Mouse (Mus musculus): ENCODE data around the gene Gm44596. TPM values are rescaled to one million over a fixed set of nuclear protein-coding genes. Genes with fewer than 3 reads are reported as not detected.

Gm44596 gene
- polyA plus RNA-seq, 1 experiment from 2014 or later: not detected

DNA sequence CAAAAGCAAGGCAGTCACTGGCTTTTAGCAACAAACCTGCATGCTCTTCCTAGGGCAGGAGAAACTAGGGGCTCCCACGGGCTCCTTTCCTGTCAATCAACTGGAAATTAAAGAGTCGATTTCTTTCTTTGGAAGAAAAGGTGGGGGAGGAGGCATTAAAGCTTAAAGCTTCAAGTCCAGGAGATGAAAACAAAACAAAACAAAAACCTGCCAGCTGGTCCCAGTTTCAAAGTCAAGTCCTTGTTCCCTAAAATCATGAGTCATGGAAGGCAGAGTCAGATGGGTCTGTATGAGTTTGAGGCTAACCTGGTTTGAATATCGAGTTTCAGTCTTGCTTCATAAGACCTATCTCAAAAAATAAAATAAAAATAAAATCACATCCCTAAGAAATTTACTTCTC lies 21.2 kb upstream of the Gm44596 start:
- Histone ChIP-seq H3K27me3 (ENCODE audit: control insufficient read depth, insufficient read depth, low read length) (no peaks in the 10 kb centered on the region), H3K27ac (ENCODE audit: low read length) (no peak overlapping the region), H3K36me3 (ENCODE audit: control insufficient read depth, insufficient read depth, low read length) (peaks cover 15% of the 10 kb centered on the region), H3K4me2 (replicated peaks; ENCODE audit: low read depth, low read length) (0 out of 2 replicates have a peak overlapping the region, but pooled peaks have one; percentile 80), H3K9me3 (ENCODE audit: control insufficient read depth, low read depth, low read length) (no peaks in the 10 kb centered on the region), H3K9ac (replicated peaks; ENCODE audit: low read depth, low read length) (no peak overlapping the region), H3K4me3 (ENCODE audit: low read depth, low read length) (no peak overlapping the region), H3K4me1 (ENCODE audit: control insufficient read depth, insufficient read depth, low read length) (peaks cover 9% of the 10 kb centered on the region; the same call in 1 of the 2 replicates)
- no peak for ATAC-seq (ENCODE audit: insufficient number of reproducible peaks, insufficient read depth, low FRiP score, low read depth)
- 61% methylated on average over 3 of the region's 3 CpGs for WGBS

DNA sequence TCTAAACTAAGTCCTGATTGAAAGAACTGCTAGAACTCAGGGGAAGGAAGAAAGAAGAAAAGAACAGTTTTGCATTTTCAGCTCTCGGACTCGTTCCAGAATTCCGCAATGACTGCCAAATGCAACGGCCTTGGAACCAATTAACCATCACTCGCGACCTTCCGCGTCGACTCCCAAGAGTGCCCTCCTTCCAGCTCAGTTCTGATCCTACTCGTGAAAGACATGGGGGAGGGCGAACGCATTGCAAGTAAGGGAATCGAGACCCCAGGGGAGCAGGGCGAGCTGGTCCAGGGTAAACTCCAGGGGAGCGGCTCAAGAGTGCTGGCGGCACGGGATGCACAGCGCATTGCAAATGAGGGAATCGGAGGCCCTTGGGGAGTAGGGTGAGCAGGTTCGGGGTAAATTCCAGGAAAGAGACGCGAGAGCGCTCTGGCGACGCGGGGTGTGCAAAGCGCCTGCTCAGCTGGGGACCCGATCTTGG lies 20.1 kb upstream of the Gm44596 start:
- H3K4me3 ChIP-seq (ENCODE audit: low read depth, low read length): peak overlapping the region; percentile 80

DNA sequence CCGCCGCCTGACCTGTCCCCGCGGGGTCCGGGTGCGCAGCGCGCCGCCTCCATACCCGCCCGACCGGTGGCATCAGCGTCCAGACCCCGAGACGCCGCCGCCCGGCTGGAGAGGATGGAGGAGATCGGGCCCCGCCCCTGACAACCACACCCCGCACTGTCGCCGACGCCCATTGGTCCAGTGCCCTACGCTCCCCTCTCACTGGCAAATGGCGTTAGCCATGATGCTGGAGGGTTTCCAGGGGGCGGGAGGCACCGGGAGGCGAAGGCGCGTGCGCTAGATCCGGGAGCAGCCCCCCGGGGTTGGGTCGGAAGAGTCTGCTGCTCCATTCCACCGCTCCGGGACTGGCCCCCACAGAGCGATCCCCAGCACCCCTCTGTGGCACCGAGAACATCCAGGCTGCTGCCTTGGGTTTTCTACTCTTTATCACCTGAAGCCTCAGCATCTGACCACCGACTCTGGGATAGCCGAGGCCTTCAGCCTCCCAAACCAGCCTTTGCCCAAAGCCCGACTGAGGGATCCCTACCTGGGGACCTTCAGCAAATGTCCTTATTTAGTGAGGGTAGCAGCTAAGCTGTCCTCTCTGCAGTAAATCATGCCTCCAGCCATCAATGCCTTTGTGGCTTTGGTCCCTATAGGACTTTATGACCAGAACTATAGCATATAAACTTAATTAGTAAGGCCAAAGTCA lies 19.4 kb upstream of the Gm44596 start, which contains the start of gene Tulp3:
TSS of gene Tulp3 (minus strand) at position 126 of the 691 bp plus-strand sequence.
- H3K4me2 ChIP-seq (replicated peaks; ENCODE audit: low read depth, low read length): peak within 1 kb of the TSS; percentile 80
- H3K27me3 ChIP-seq (ENCODE audit: control insufficient read depth, insufficient read depth, low read length): no peaks in the 10 kb centered on the region
- peaks cover 15% of the 10 kb centered on the region for H3K36me3 ChIP-seq (ENCODE audit: control insufficient read depth, insufficient read depth, low read length)
- H3K27ac ChIP-seq (ENCODE audit: low read length): peak within 1 kb of the TSS; percentile 72
- H3K9ac ChIP-seq (replicated peaks; ENCODE audit: low read depth, low read length): peak within 1 kb of the TSS; percentile 61
- peak; percentile 99 for ATAC-seq (ENCODE audit: insufficient number of reproducible peaks, insufficient read depth, low FRiP score, low read depth)
- H3K4me3 ChIP-seq (ENCODE audit: low read depth, low read length): peak within 1 kb of the TSS; percentile 80
- peaks cover 12% of the 10 kb centered on the region; the same call in 1 of the 2 replicates for H3K4me1 ChIP-seq (ENCODE audit: control insufficient read depth, insufficient read depth, low read length)
- H3K9me3 ChIP-seq (ENCODE audit: control insufficient read depth, low read depth, low read length): no peaks in the 10 kb centered on the region
- 0% methylated on average over 34 of the region's 42 CpGs for WGBS

More for the DNA sequence above, 20.1 kb upstream of the Gm44596 start:
- peaks cover 15% of the 10 kb centered on the region for H3K36me3 ChIP-seq (ENCODE audit: control insufficient read depth, insufficient read depth, low read length)
- WGBS: under 1% methylated on average over 28 of the region's 28 CpGs
- peak overlapping the region; percentile 80 for H3K4me2 ChIP-seq (replicated peaks; ENCODE audit: low read depth, low read length)
- peak overlapping the region; percentile 72 for H3K27ac ChIP-seq (ENCODE audit: low read length)
- H3K27me3 ChIP-seq (ENCODE audit: control insufficient read depth, insufficient read depth, low read length): no peaks in the 10 kb centered on the region
- H3K4me1 ChIP-seq (ENCODE audit: control insufficient read depth, insufficient read depth, low read length): peaks cover 9% of the 10 kb centered on the region; the same call in 1 of the 2 replicates
- H3K9me3 ChIP-seq (ENCODE audit: control insufficient read depth, low read depth, low read length): no peaks in the 10 kb centered on the region
- H3K9ac ChIP-seq (replicated peaks; ENCODE audit: low read depth, low read length): peak overlapping the region; percentile 61
- peak; percentile 76 for ATAC-seq (ENCODE audit: insufficient number of reproducible peaks, insufficient read depth, low FRiP score, low read depth)

DNA sequence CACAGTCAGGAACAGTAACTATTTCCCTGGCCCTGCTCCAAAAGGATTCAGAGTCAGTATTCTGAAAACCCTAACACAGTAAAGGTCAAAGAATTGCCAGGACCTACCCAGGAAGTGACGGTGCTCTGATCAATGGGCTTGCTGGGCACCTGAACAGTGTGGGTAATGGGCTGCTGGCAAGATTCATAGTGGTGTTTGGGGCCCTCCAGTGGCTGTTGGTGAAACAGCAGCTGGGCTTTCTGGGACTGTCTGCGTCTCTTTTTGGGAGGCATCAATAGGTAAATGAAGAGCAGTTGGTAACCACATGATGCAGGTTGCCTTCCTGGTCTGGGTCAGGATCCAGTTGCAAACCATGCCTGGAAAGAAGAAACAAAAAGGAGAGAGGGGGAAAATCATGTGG lies 16.3 kb upstream of the Gm44596 start:
- peaks cover 15% of the 10 kb centered on the region for H3K36me3 ChIP-seq (ENCODE audit: control insufficient read depth, insufficient read depth, low read length)
- peaks cover 25% of the 10 kb centered on the region; the same call in 1 of the 2 replicates for H3K4me1 ChIP-seq (ENCODE audit: control insufficient read depth, insufficient read depth, low read length)
- WGBS: 28% methylated on average over 2 of the region's 2 CpGs
- no peak overlapping the region for H3K4me2 ChIP-seq (replicated peaks; ENCODE audit: low read depth, low read length)
- H3K27ac ChIP-seq (ENCODE audit: low read length): no peak overlapping the region
- H3K4me3 ChIP-seq (ENCODE audit: low read depth, low read length): no peak overlapping the region
- no peaks in the 10 kb centered on the region for H3K9me3 ChIP-seq (ENCODE audit: control insufficient read depth, low read depth, low read length)
- H3K27me3 ChIP-seq (ENCODE audit: control insufficient read depth, insufficient read depth, low read length): no peaks in the 10 kb centered on the region
- no peak overlapping the region for H3K9ac ChIP-seq (replicated peaks; ENCODE audit: low read depth, low read length)
- ATAC-seq (ENCODE audit: insufficient number of reproducible peaks, insufficient read depth, low FRiP score, low read depth): no peak

DNA sequence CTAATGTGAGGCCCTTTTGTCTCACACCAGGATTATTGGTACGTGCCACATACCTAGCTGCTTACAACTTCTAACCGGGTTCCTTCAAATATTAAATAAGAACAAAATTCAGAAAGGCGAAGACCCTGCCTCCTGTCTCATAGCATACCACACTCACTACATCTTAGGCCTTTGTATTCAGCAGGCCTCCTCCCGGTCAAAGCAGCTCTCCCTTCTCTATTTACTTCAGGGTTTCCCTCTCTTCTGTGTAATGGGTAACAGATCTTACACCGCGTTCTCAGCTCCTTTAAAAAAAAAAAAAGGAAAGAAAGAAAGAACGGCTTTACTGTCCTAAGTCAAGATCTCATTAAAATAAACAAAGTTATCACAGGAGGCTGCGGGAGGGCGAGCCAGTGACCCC lies 13.4 kb upstream of the Gm44596 start:
- 13% methylated on average over 9 of the region's 9 CpGs for WGBS
- Histone ChIP-seq H3K27me3 (ENCODE audit: control insufficient read depth, insufficient read depth, low read length) (no peaks in the 10 kb centered on the region), H3K4me3 (ENCODE audit: low read depth, low read length) (peak overlapping the region; percentile 90), H3K9ac (replicated peaks; ENCODE audit: low read depth, low read length) (peak overlapping the region; percentile 80), H3K36me3 (ENCODE audit: control insufficient read depth, insufficient read depth, low read length) (peaks cover 29% of the 10 kb centered on the region), H3K27ac (ENCODE audit: low read length) (peak overlapping the region; percentile 96), H3K4me2 (replicated peaks; ENCODE audit: low read depth, low read length) (peak overlapping the region; percentile 72), H3K4me1 (ENCODE audit: control insufficient read depth, insufficient read depth, low read length) (peaks cover 19% of the 10 kb centered on the region; the same call in 1 of the 2 replicates), H3K9me3 (ENCODE audit: control insufficient read depth, low read depth, low read length) (no peaks in the 10 kb centered on the region)
- no peak for ATAC-seq (ENCODE audit: insufficient number of reproducible peaks, insufficient read depth, low FRiP score, low read depth)

DNA sequence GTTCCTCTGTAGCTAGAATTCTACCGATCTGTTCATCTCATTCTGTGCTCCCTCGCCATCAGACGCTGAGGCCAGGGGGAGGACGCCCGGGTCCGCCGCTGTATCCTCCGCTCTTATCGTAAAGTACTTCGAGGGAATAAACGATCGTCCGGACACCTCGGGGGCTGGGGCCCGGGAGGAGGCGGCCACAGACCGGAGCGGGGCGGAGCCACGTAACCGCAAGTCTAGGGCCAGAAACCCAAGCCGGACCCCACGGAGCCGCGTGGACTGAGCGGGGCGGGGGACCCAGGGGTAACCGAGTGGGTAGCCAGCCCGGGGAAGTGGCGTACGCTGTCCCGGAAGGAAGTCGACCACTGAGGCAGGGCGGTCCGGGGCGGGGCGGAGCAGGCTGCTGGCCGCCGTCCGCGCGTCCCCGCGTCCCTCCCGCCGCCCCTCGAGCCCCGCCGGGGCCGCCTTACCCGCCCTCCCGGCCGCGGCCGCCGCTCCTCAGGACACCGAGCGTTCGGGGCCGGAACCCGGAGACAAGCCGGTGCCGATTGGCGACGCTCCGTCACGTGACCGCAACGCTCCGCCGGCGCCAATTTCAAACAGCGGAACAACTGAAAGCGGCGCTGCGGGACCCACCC lies 12.8 kb upstream of the Gm44596 start, which contains the start of the genes Rhno1 and Foxm1:
TSS of gene Rhno1 (minus strand) at position 531 of the 626 bp plus-strand sequence.
TSS of gene Foxm1 (plus strand) at position 587 of the 626 bp plus-strand sequence.
- ATAC-seq (ENCODE audit: insufficient number of reproducible peaks, insufficient read depth, low FRiP score, low read depth): peak; percentile 85
- Histone ChIP-seq H3K36me3 (ENCODE audit: control insufficient read depth, insufficient read depth, low read length) (peaks cover 33% of the 10 kb centered on the region), H3K4me2 (replicated peaks; ENCODE audit: low read depth, low read length) (peak within 1 kb of the TSS; percentile 72), H3K9ac (replicated peaks; ENCODE audit: low read depth, low read length) (peak within 1 kb of the TSS; percentile 80), H3K27ac (ENCODE audit: low read length) (peak within 1 kb of the TSS; percentile 96), H3K4me3 (ENCODE audit: low read depth, low read length) (peak within 1 kb of the TSS; percentile 90), H3K4me1 (ENCODE audit: control insufficient read depth, insufficient read depth, low read length) (peaks cover 19% of the 10 kb centered on the region; the same call in 1 of the 2 replicates), H3K9me3 (ENCODE audit: control insufficient read depth, low read depth, low read length) (no peaks in the 10 kb centered on the region), H3K27me3 (ENCODE audit: control insufficient read depth, insufficient read depth, low read length) (no peaks in the 10 kb centered on the region)
- WGBS: under 1% methylated on average over 68 of the region's 76 CpGs

DNA sequence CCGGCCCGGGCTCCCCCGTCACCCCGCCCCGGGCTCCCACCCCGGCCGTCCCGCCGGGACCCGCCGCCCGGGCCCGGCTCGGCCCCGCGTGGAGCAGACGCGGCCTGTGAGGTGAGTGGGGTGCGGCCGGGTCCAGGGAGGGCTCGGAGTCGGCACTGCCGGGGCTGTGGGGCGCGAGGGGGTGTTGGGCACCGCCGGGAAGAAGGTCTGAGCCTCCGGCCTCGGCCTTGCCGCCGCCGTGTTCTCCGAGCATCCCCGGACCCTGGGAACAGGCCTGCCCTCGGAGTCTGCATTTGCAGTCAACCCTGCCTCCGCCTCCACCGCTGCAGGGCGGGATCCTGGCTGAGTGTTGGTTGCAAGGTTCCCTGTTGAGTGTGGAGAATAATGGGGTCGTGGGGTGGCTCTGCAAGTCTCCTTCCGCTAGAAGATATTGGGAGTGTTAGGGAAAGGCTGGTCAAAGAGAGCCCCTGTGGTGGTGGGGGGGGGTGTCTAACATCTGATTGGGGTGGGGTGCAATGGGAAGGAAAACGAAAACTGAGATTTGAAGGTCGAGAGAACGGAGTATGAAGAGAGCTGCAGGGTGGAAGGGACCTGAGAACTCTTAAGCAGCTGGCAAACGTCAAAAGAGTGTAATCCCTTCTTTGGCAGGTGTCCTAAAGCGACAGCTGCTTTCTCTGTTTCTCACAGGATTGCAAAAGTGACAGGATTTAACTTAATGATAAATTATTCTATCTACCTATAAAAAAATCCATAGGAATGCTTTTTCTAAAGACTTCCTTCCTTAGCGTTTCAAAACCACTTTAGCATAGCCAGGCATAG lies 12.1 kb upstream of the Gm44596 start:
- Histone ChIP-seq H3K27me3 (ENCODE audit: control insufficient read depth, insufficient read depth, low read length) (no peaks in the 10 kb centered on the region), H3K9me3 (ENCODE audit: control insufficient read depth, low read depth, low read length) (no peaks in the 10 kb centered on the region), H3K36me3 (ENCODE audit: control insufficient read depth, insufficient read depth, low read length) (peaks cover 34% of the 10 kb centered on the region), H3K4me2 (replicated peaks; ENCODE audit: low read depth, low read length) (peak overlapping the region; percentile 72), H3K4me3 (ENCODE audit: low read depth, low read length) (peak overlapping the region; percentile 90), H3K27ac (ENCODE audit: low read length) (peak overlapping the region; percentile 96), H3K4me1 (ENCODE audit: control insufficient read depth, insufficient read depth, low read length) (peaks cover 19% of the 10 kb centered on the region; the same call in 1 of the 2 replicates), H3K9ac (replicated peaks; ENCODE audit: low read depth, low read length) (peak overlapping the region; percentile 80)
- ATAC-seq (ENCODE audit: insufficient number of reproducible peaks, insufficient read depth, low FRiP score, low read depth): 0 out of 2 replicates have a peak, but pooled peaks have one; percentile 11
- 2% methylated on average over 44 of the region's 46 CpGs for WGBS

DNA sequence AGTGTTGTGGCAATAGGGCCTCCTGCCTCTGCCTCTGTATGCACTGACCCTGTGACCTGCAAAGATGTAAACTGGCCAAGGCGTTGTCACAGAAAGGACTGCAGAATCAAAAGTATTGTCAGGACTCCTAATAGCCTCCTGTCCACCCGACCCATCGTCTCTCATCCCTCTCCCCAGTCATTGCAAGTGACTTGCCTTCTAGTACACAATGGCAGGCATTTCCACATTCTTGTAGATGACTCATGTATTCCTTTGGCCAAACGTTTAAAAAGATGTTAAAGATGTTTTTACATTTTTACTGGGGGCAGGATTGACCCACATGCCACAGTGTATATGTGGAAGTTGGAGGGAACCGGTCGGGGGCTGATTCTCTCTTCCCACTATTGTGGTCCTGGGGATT lies 10.6 kb upstream of the Gm44596 start:
- Histone ChIP-seq H3K9ac (replicated peaks; ENCODE audit: low read depth, low read length) (no peak overlapping the region), H3K36me3 (ENCODE audit: control insufficient read depth, insufficient read depth, low read length) (peaks cover 39% of the 10 kb centered on the region), H3K4me1 (ENCODE audit: control insufficient read depth, insufficient read depth, low read length) (peaks cover 19% of the 10 kb centered on the region; the same call in 1 of the 2 replicates), H3K27ac (ENCODE audit: low read length) (no peak overlapping the region), H3K9me3 (ENCODE audit: control insufficient read depth, low read depth, low read length) (no peaks in the 10 kb centered on the region), H3K4me3 (ENCODE audit: low read depth, low read length) (no peak overlapping the region), H3K27me3 (ENCODE audit: control insufficient read depth, insufficient read depth, low read length) (no peaks in the 10 kb centered on the region), H3K4me2 (replicated peaks; ENCODE audit: low read depth, low read length) (no peak overlapping the region; the same call in 1 of the 2 replicates)
- no peak for ATAC-seq (ENCODE audit: insufficient number of reproducible peaks, insufficient read depth, low FRiP score, low read depth)
- WGBS: 66% methylated on average over 6 of the region's 6 CpGs
